Mouse (Mus musculus): ENCODE results near the gene Tex19.1. TPM values are rescaled to one million over a fixed set of nuclear protein-coding genes. Genes with fewer than 3 reads are reported as not detected.

Tex19.1 gene
- polyA plus RNA-seq, 1 experiment from 2014 or later: not detected

DNA sequence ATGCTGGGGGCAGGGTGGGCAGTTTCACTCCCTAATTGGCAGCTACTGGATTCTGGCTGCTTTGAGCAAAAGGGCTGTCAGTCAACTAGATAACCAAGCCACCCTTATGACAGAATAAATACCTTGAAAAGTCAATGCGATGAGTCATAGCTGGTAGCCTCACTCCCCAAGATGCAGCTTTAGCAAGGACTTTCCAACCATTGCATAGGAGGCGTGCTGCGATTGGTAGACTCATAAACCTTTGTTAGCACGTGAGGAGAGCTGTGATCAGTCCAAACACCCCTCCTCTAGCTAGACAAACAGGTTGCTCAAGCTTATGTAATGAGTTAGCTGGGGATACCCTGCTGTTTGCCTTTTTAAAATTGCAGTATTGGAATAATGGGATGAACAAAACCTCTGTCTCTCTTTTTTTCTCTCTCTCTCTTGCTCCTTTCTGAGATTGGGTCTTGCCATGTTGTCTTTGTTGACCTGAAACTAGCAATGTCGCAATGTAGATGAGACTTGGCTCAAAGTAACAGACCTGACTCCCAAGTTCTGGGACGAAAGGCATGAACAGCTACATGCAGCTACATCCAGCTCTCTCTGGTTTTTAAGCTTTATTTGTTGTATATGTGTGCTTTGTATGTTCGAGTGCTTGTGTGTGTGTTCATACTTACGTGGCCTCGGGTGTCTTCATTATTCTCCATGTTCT is 2.5 kb upstream of the Tex19.1 start:
- no peak for DNase-seq (ENCODE audit: low spot score)

DNA sequence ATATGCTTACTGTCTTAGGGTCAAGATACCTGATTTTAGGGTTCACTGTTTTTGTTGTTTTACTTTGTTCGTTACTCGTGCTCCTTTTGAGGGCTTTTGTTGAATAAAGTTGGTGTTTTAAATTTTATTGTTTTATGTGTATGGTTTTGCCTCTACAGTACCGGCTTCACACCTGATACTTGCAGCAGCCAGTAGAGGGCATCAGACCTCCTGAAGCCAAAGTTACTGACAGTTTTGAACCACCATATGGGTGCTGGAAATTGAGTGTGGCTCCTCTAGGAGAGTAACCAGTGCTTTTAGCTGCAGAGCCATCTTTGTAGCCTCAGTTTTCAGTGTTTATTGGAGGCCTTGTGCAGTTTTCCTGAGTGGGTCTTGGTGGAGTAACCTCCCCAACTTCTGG is 2.2 kb downstream of the Tex19.1 start:
- peak; percentile 12 for DNase-seq (ENCODE audit: low spot score)

- no peak for DNase-seq (ENCODE audit: low spot score)
Observed at GRCm38 (mm10) chr11:121154203-121154602, 8.3 kb downstream of the Tex19.1 start.

GRCm38 (mm10) chr11:121156411-121156891 is 10.5 kb downstream of the Tex19.1 start:
- no peak for DNase-seq (ENCODE audit: low spot score)

DNA sequence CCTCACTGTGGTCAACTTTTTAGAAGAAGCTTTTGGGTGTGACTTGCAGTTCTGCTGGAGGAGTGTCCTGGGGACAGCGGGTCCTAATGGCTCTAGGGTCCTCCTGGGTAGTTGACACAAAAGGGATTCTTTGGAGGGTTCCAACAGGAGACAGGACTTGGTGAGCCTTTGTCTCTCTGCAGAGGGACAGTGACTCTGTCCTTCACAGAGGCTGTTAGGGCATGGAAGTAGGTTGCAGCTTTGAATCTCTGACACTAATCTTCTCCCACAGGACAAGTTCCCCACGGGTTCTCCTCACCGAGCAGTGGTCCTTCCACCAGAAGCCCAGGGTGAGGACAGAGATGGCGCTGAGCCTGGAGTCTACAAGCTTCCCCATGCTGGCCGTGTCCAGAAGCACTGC is 14.0 kb downstream of the Tex19.1 start, which contains the start of gene Uts2r:
Gene Uts2r (plus strand): TSS at position 301 of the 400 bp plus-strand sequence.
- no peak for DNase-seq (ENCODE audit: low spot score)

GRCm38 (mm10) chr11:121160636-121161346 is 14.8 kb downstream of the Tex19.1 start:
- DNase-seq (ENCODE audit: low spot score): no peak

- DNase-seq (ENCODE audit: low spot score): no peak
Observed at GRCm38 (mm10) chr11:121163751-121164150, 17.8 kb downstream of the Tex19.1 start.

- DNase-seq (ENCODE audit: low spot score): no peak
Observed at GRCm38 (mm10) chr11:121173203-121173602, 27.3 kb downstream of the Tex19.1 start.

- no peak for DNase-seq (ENCODE audit: low spot score)
Observed at GRCm38 (mm10) chr11:121174234-121174633, 28.3 kb downstream of the Tex19.1 start.

- DNase-seq (ENCODE audit: low spot score): peak; percentile 59
Observed at GRCm38 (mm10) chr11:121176285-121177270, 30.6 kb downstream of the Tex19.1 start.

DNA sequence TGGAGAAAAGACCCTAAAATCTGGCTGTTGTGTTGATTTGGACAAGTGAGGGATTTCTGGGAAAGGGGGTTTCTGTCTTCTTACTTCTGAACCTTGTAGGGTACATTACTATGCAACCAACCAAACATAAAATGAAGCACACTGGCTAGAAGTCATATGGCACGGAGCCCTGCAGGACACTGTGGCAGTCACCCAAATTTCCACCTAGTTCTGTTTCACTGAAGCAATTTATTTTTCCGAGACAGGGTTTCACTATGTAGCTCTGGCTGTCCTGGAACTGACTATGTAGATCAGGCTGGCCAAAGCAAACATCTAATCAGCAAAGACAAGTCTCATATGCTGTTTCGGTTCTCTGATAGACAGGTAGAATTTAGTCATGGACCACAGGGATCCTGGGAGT is 43.7 kb downstream of the Tex19.1 start:
- DNase-seq (ENCODE audit: low spot score): no peak

- DNase-seq (ENCODE audit: low spot score): no peak
Observed at GRCm38 (mm10) chr11:121192742-121193141, 46.8 kb downstream of the Tex19.1 start.

GRCm38 (mm10) chr11:121193415-121193814 is 47.5 kb downstream of the Tex19.1 start:
- no peak for DNase-seq (ENCODE audit: low spot score)

Other genes starting within 250 kb of the Tex19.1 start
- gene Ccdc57, start 213.3 kb upstream of the Tex19.1 start, polyA plus RNA-seq (2015; fragmentation: Nextera tagmentation; extraction: Ambion mirVana): 1.9 and 2.2 TPM in 2 replicates
- 5.2 and 5.5 TPM in 2 replicates for gene Slc16a3, start 197.7 kb upstream of the Tex19.1 start, polyA plus RNA-seq (2015; fragmentation: Nextera tagmentation; extraction: Ambion mirVana)
- gene Csnk1d, start 154.8 kb upstream of the Tex19.1 start, polyA plus RNA-seq (2015; fragmentation: Nextera tagmentation; extraction: Ambion mirVana): 77.6 and 85.8 TPM in 2 replicates
- 17.9 and 25.7 TPM in 2 replicates for gene Cd7, start 106.7 kb upstream of the Tex19.1 start, polyA plus RNA-seq (2015; fragmentation: Nextera tagmentation; extraction: Ambion mirVana)
- gene Sectm1b, start 82.6 kb upstream of the Tex19.1 start, polyA plus RNA-seq (2015; fragmentation: Nextera tagmentation; extraction: Ambion mirVana): 0.27 and 0.53 TPM in 2 replicates
- 2.5 and 4.1 TPM in 2 replicates for gene Sectm1a, start 64.9 kb upstream of the Tex19.1 start, polyA plus RNA-seq (2015; fragmentation: Nextera tagmentation; extraction: Ambion mirVana)
- 0.10 and 0.13 TPM in 2 replicates for gene Tex19.2, start 27.5 kb upstream of the Tex19.1 start, polyA plus RNA-seq (2015; fragmentation: Nextera tagmentation; extraction: Ambion mirVana)
- gene Uts2r, start 14.1 kb downstream of the Tex19.1 start, polyA plus RNA-seq (2015; fragmentation: Nextera tagmentation; extraction: Ambion mirVana): 0.37 and 0.61 TPM in 2 replicates
- gene Hexdc, start 58.3 kb downstream of the Tex19.1 start, polyA plus RNA-seq (2015; fragmentation: Nextera tagmentation; extraction: Ambion mirVana): 3.0 and 3.3 TPM in 2 replicates
- 15.7 TPM in 2 replicates for gene Ogfod3, start 58.6 kb downstream of the Tex19.1 start, polyA plus RNA-seq (2015; fragmentation: Nextera tagmentation; extraction: Ambion mirVana)
- 66.9 and 68.0 TPM in 2 replicates for gene Cybc1, start 83.2 kb downstream of the Tex19.1 start, polyA plus RNA-seq (2015; fragmentation: Nextera tagmentation; extraction: Ambion mirVana)
- gene Narf, start 91.1 kb downstream of the Tex19.1 start, polyA plus RNA-seq (2015; fragmentation: Nextera tagmentation; extraction: Ambion mirVana): 28.5 and 41.6 TPM in 2 replicates
- gene Foxk2, start 113.8 kb downstream of the Tex19.1 start, polyA plus RNA-seq (2015; fragmentation: Nextera tagmentation; extraction: Ambion mirVana): 5.2 and 7.0 TPM in 2 replicates
- gene Wdr45b, start 208.3 kb downstream of the Tex19.1 start, polyA plus RNA-seq (2015; fragmentation: Nextera tagmentation; extraction: Ambion mirVana): 57.6 and 58.9 TPM in 2 replicates
- 0.64 and 1.0 TPM in 2 replicates for gene Rab40b, start 242.1 kb downstream of the Tex19.1 start, polyA plus RNA-seq (2015; fragmentation: Nextera tagmentation; extraction: Ambion mirVana)

All from thymus, postnatal 0 days (tissue).